Mouse (Mus musculus) thymus, postnatal 4 days (tissue): ENCODE data around the gene Siae.

Experiments used
- DNase-seq: peaks from one replicate; pipeline ENCODE4 v3.0.0; 2021

The Siae gene

GRCm38 (mm10) chr9:37627263-37627662 lies 71.8 kb downstream of the Siae start:
- no peak for DNase-seq

GRCm38 (mm10) chr9:37628581-37628980 lies 73.1 kb downstream of the Siae start:
- no peak for DNase-seq

- no peak for DNase-seq
Measured at GRCm38 (mm10) chr9:37629941-37630340, 74.4 kb downstream of the Siae start.

GRCm38 (mm10) chr9:37632305-37632704 lies 76.8 kb downstream of the Siae start:
- DNase-seq: no peak

GRCm38 (mm10) chr9:37634269-37634668 lies 78.8 kb downstream of the Siae start:
- no peak for DNase-seq

GRCm38 (mm10) chr9:37636335-37636734 lies 80.8 kb downstream of the Siae start:
- peak; percentile 72 for DNase-seq

GRCm38 (mm10) chr9:37636800-37637542 lies 81.5 kb downstream of the Siae start:
- no peak for DNase-seq

GRCm38 (mm10) chr9:37638721-37639120 lies 83.2 kb downstream of the Siae start:
- no peak for DNase-seq

- DNase-seq: no peak
Measured at GRCm38 (mm10) chr9:37646246-37646645, 90.7 kb downstream of the Siae start.

- no peak for DNase-seq
Measured at GRCm38 (mm10) chr9:37650639-37651038, 95.1 kb downstream of the Siae start.

- DNase-seq: no peak
Measured at GRCm38 (mm10) chr9:37653836-37654235, 98.3 kb downstream of the Siae start.

- DNase-seq: no peak
Measured at GRCm38 (mm10) chr9:37655961-37656360, 100.5 kb downstream of the Siae start.

- peak; percentile 35 for DNase-seq
Measured at GRCm38 (mm10) chr9:37656439-37656881, 101.0 kb downstream of the Siae start.

GRCm38 (mm10) chr9:37656931-37657481 lies 101.5 kb downstream of the Siae start, which contains the start of gene Tbrg1:
Gene Tbrg1 (minus strand): TSS chr9:37657312.
- peak; percentile 67 for DNase-seq

- DNase-seq: no peak
Measured at GRCm38 (mm10) chr9:37659413-37659812, 103.9 kb downstream of the Siae start.

- DNase-seq: no peak
Measured at GRCm38 (mm10) chr9:37663210-37663609, 107.7 kb downstream of the Siae start.

- DNase-seq: no peak
Measured at GRCm38 (mm10) chr9:37664604-37665003, 109.1 kb downstream of the Siae start.

- no peak for DNase-seq
Measured at GRCm38 (mm10) chr9:37666045-37666444, 110.5 kb downstream of the Siae start.

GRCm38 (mm10) chr9:37669115-37669514 lies 113.6 kb downstream of the Siae start, which contains the start of gene Panx3:
Gene Panx3 (minus strand): TSS chr9:37669235.
- DNase-seq: no peak

GRCm38 (mm10) chr9:37669678-37670077 lies 114.2 kb downstream of the Siae start:
- DNase-seq: no peak

- DNase-seq: no peak
Measured at GRCm38 (mm10) chr9:37670261-37670660, 114.8 kb downstream of the Siae start.

- DNase-seq: no peak
Measured at GRCm38 (mm10) chr9:37675287-37675686, 119.8 kb downstream of the Siae start.

- no peak for DNase-seq
Measured at GRCm38 (mm10) chr9:37681123-37681522, 125.6 kb downstream of the Siae start.

- no peak for DNase-seq
Measured at GRCm38 (mm10) chr9:37687288-37687940, 131.9 kb downstream of the Siae start.
